Mouse (Mus musculus) heart, postnatal 10 days (tissue): ENCODE results near the gene Bcl11a. TPM values are rescaled to one million over a fixed set of nuclear protein-coding genes. Genes with fewer than 3 reads are reported as not detected.

Experiments used
- DNase-seq, 2 experiments: peaks; one replicate each; pipeline ENCODE4 v3.0.0; 2021
- intact Hi-C: fragments of 180-260 bp; cut with DNase I; formaldehyde crosslinking; loops from one replicate; pipeline ENCODE4 v1.15.1; 2025
- total RNA-seq, 2 experiments: library from RNA; stranded (reverse); gene quantifications; 2 replicates each; pipeline ENCODE4 v1.2.3; 2021

Bcl11a gene
- total RNA-seq, 2 experiments from 2014 or later, result 4.4 to 7.4 TPM

DNA sequence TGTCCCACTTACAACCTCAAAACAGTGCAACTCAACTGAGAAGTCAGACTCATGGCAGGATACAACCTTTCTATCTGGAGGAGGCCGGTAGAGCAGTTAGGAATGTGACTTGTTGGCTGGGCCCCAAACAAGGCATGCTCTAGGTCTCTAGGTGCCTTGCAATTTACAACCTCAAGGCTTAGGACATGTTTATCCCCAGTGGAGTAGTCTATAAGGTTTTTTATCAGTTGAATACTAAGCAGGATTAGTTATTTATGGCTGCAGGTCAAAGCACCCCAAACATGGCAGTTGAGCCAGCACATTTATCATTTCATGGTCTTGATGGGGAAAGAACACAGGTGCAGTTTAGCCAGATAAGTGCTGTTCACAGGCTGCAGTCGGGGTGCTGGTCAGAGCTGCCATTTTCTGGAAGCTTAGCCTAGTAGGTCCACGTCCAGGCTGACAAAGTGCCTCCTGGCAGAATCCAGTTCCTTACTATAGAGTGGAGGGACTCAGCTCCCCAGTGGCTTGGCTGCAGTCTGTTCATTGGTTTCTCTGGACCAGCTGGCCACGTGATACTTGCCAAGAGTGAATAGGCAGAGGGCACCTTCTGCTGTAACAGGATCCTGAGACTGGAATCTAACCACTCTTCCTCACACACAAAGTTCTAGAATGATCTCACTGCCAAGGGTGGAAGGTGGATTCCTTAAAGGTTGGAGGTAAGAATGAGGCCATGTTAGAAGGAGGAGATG, 118.8 kb downstream of the Bcl11a start:
- DNase-seq, result no peak
- intact Hi-C loops, result no loop called here

DNA sequence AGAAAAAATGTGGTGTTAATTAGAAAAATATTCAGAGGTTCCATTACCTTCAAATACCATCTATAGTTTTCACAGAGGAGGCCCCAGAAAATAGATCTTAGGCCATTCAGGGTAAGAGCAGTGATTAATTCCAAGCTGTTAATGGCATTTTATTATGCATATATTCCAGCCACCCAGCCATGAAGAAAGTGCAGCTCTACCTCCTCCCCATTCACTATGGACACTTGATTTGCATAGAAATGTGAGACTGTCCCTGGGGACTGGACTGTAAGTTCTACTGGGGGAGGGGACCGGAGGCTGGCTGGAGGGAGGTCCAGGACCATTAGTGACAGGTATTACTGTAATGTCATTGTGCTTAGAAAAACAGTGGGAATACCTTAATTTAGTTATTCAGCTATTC, 119.6 kb downstream of the Bcl11a start:
- intact Hi-C loops, result no loop called here
- DNase-seq, result no peak

DNA sequence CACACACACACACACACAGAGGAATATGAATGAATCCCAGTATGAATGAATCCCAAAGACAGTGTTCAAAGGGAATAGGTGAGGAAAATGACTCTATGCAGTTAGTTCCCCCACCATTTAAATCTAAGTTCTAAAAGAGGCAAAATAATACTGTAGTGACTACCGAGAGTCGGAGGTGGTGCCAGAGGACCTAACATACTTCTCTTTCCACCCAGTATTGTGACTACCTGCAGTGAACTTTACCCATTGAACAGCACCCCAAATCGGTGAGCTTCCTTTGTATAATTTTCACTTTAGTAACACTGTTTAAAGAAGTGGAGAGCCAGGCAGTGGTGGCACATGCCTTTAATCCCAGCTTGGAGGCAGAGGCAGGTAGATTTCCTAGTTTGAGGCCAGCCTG, 121.7 kb downstream of the Bcl11a start:
- intact Hi-C loops, result no loop called here
- no peak for DNase-seq

DNA sequence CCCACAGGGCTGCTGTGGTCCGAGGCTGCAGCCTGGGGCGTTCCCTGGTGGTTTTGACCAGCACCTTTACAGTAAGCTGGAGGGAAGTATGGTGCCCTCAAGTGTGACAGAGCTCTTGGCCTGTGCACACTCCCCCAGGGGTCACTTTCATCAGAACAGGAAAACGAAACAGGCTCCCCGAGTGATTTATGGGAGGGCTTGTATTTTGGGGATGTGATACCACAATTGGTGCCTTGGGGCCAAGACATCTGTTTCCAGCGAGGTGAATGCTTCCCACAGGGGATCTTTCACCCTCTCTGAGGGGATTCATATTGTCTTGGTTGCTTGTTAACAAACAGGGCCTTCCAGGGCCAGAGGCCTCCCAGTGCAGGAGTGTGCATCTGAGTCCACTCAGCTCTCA, 122.5 kb downstream of the Bcl11a start:
- DNase-seq, result no peak
- intact Hi-C loops, result no loop called here

GRCm38 (mm10) chr11:24201223-24201622, 123.4 kb downstream of the Bcl11a start:
- intact Hi-C loops, result no loop called here

DNA sequence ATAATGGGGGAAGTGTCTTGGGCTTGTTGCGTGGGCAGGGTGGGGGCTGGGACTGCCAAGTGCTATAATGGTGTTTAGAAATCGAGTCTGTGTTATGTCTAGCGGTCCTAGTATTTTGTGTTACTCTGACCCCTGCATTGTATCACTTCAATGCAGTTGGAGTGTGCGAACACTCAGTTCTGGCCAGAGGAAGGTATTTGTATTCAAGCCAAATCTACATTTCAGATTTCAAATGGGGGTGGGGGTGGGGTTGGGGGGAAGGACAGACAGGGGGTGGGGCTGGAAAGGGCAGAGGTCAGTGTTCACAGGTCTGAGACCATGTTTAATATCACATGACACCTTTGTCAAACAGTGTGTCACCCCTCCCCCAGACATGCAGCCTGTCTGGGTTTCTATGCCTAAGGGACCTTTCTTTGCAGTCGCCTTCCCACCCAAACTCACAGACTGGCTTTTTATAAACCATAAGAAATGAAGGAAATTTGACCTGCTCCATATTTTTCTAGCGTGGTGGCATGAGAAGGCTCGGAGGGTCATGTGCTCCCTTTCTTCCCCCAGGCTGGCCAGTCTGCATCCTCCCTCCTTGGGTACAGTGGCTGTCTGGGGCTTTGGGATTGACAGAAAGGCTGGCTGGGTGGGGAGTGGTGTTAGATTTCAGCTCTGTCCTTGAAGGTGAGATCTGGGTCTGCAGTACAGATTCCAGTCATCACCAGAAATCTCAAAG, 124.9 kb downstream of the Bcl11a start:
- no peak for DNase-seq
- intact Hi-C loops, result no loop called here

More at GRCm38 (mm10) chr11:24201223-24201622, 123.4 kb downstream of the Bcl11a start:
- no peak for DNase-seq

DNA sequence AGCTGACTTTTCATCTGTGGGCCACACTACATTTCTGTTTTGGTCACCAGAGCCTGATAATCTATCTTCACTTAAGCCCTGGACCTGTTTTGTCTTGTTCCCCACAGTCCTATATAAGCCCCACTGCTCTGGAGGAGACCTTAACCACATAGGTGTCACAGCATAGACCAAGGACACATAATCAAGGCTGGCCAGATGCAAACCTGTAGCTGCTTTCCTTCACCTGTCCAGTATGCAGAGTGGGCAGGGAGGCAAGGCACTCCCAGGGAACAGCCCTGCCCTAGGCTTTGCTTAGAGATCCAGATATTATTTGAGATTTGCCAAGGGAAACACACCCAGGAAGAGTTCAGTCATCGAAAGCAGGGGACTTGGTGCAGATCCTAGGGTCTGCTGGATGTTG, 125.6 kb downstream of the Bcl11a start:
- intact Hi-C loops, result no loop called here

GRCm38 (mm10) chr11:24208951-24209351, 131.1 kb downstream of the Bcl11a start:
- DNase-seq, result no peak
- intact Hi-C loops, result no loop called here

More for the DNA sequence above, 125.6 kb downstream of the Bcl11a start:
- DNase-seq, result no peak

DNA sequence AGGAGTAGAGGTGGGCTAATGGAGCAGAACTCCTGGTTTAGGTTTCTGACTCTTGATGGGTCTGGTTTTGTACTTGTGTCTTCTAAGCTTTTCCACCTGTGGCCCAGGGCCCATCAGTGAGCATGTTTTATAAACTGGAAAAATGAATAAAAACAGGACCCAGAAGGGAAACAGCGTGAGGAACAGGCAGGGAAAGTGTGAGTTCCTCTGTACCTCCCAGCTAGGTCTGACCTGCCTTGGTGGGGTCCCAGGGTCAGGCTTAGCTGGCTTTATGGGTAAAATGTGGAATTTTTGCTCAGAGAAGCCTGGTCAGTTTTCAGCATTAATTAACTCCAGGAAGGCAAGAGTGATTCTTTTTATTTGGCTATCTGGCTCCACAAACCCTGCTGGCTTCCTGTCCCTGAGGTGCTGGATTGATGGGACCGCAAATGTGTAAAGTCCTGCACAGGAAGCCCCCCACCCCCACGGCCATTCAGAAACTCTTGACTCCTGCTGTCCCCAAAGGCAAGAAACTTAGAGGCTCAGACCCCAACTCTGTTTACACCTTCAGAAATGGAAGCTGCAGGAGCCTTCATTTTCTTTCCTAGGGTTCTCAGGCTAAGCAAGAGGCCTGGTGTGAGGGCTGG, 136.8 kb downstream of the Bcl11a start:
- DNase-seq, result no peak
- intact Hi-C loops, result no loop called here

GRCm38 (mm10) chr11:24217741-24218333, 140.0 kb downstream of the Bcl11a start:
- intact Hi-C loops, result no loop called here
- no peak for DNase-seq

- no peak for DNase-seq
- intact Hi-C loops, result loop anchor here (10.0 kb wide), 1 partner anchor 453 kb away; no protein-coding TSS in a partner anchor
Observed at GRCm38 (mm10) chr11:24221601-24222307, 143.9 kb downstream of the Bcl11a start.

Other genes with a start within 250 kb of the Bcl11a start
- 1 to 10 TPM; 8.6 to 10.0 TPM for gene Papolg, start 182.8 kb upstream of the Bcl11a start, total RNA-seq
- not detected for gene A830031A19Rik, start 3.0 kb upstream of the Bcl11a start, total RNA-seq